Mouse (Mus musculus) neural tube, embryonic 13.5 days (tissue): ENCODE measurements around the gene Cd80. TPM values are rescaled to one million over a fixed set of nuclear protein-coding genes. Genes with fewer than 3 reads are reported as not detected.
"Not testable (repeated sequence)": the region's sequence is repeated elsewhere in the genome, so short reads cannot be mapped to it uniquely, and the experiment has no call there.

ENCODE experiments used
- ATAC-seq: fragments of 200-750 bp; cut with Nextera tagmentation; 2 replicates; pipeline ENCODE4 v1.8.0; 2017; ENCODE audit warnings: low read depth, mild to moderate bottlenecking, moderate TSS enrichment, moderate library complexity
- H3K27ac ChIP-seq: fragments of 300-500 bp; sonication (generic); replicated peaks from 2 replicates; pipeline ENCODE4 v1.5.1; 2015; ENCODE audit warnings: moderate library complexity, mild to moderate bottlenecking, inconsistent platforms
- H3K27me3 ChIP-seq: fragments of 300-500 bp; sonication (generic); 2 replicates; pipeline ENCODE4 v1.6.1; 2015; ENCODE audit warnings: mild to moderate bottlenecking, inconsistent platforms
- H3K36me3 ChIP-seq: fragments of 300-500 bp; sonication (generic); 2 replicates; pipeline ENCODE4 v1.6.1; 2015; ENCODE audit warnings: mild to moderate bottlenecking, inconsistent platforms
- H3K4me1 ChIP-seq: fragments of 300-500 bp; sonication (generic); replicated peaks from 2 replicates; pipeline ENCODE4 v1.6.1; 2015; ENCODE audit warnings: inconsistent platforms
- H3K4me2 ChIP-seq: fragments of 300-500 bp; sonication (generic); 2 replicates; pipeline ENCODE4 v1.6.1; 2015; ENCODE audit warnings: inconsistent platforms, mild to moderate bottlenecking, moderate library complexity
- H3K4me3 ChIP-seq: fragments of 300-500 bp; sonication (generic); 2 replicates; pipeline ENCODE4 v1.5.1; 2015; ENCODE audit warnings: mild to moderate bottlenecking, inconsistent platforms
- H3K9ac ChIP-seq: fragments of 300-500 bp; sonication (generic); 2 replicates; pipeline ENCODE4 v1.6.1; 2015; ENCODE audit warnings: moderate library complexity, mild to moderate bottlenecking, inconsistent platforms
- H3K9me3 ChIP-seq: fragments of 300-500 bp; sonication (generic); 2 replicates; pipeline ENCODE4 v1.6.1; 2016; ENCODE audit warnings: inconsistent platforms
- WGBS: fragments of 180-500 bp; shearing (Covaris S2); methylation state at CpG from one replicate; pipeline ENCODE4 v1.1.7; 2015; 5-methylcytosine and 5-hydroxymethylcytosine counted together
- polyA plus RNA-seq: library from polyadenylated mRNA; unstranded; fragments of >200 nt; fragmentation: Nextera tagmentation; extraction: Ambion mirVana; gene quantifications from 2 replicates; pipeline ENCODE4 v1.2.1, GENCODE M21; 2015

Cd80 gene
- polyA plus RNA-seq, 1 experiment from 2014 or later = 0.46 TPM

DNA sequence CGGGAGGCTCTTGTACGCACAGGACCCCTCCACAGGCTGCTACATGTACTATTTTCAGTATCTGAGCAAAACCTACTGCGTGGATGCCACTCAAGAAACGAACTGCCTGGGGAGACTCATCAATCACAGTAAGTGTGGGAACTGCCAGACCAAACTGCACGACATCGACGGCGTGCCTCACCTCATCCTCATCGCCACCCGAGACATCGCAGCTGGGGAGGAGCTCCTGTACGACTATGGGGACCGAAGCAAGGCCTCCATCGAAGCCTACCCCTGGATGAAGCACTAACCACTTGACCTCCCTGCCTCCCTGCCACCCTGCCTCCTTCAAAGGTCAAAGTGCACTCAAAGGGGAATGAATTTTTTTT is 21.9 kb downstream of the Cd80 start:
- H3K4me1 ChIP-seq = peaks cover 14% of the 10 kb centered on the region
- not testable (repeated sequence) for H3K36me3 ChIP-seq, H3K27me3 ChIP-seq, H3K27ac ChIP-seq, H3K9me3 ChIP-seq
- peak overlapping the region; percentile 70 for H3K4me2 ChIP-seq
- peak; percentile 56; the same call in 1 of the 2 replicates for ATAC-seq
- H3K9ac ChIP-seq = peak overlapping the region; percentile 62
- WGBS = 21% methylated on average over 14 of the region's 14 CpGs
- H3K4me3 ChIP-seq = peak overlapping the region; percentile 41

DNA sequence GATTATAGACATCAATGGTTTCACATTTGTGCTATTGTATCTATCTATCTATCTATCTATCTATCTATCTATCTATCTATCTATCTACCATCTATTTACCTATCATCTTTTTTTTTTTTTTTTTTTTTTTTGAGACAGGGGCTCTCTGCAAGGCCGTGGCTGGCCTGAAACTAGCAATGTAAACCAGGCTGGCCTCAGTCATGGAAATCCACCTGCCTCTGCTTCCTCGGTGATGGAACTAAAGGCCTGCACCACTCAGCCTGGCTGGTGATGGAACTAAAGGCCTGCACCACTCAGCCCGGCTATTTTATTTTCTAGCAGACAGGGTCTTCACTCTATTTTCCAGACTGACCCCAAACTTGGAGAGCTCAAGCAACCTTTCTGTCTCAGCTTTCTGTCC is 22.9 kb downstream of the Cd80 start:
- H3K36me3 ChIP-seq = no peaks in the 10 kb centered on the region
- H3K27me3 ChIP-seq = peaks cover 15% of the 10 kb centered on the region
- no peak overlapping the region for H3K4me3 ChIP-seq
- H3K4me2 ChIP-seq = no peak overlapping the region
- H3K9me3 ChIP-seq = no peaks in the 10 kb centered on the region
- H3K27ac ChIP-seq = no peak overlapping the region
- peaks cover 17% of the 10 kb centered on the region for H3K4me1 ChIP-seq
- no peak for ATAC-seq
- 94% methylated on average over 3 of the region's 3 CpGs for WGBS
- H3K9ac ChIP-seq = no peak overlapping the region

DNA sequence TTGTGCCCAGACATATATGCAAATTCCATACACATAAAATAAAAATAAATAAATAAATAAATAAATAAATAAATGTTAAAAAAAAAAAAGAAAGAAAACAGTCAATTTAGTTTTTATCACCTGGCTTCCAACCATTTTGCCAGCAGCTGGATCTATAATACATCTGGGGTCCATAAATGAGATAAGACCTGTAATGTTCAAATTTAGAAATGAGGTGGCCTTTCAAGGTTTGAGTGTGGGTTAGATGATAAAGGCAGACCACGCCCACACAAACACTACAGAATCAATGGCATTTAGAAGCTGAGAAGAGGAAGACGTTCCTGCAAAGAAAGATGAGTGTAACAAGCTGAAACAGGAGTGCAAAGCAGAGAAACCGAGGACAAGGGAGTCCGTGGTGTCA is 26.0 kb downstream of the Cd80 start:
- Histone ChIP-seq H3K4me3 (no peak overlapping the region), H3K27ac (no peak overlapping the region), H3K27me3 (peaks cover 31% of the 10 kb centered on the region), H3K4me2 (no peak overlapping the region), H3K36me3 (no peaks in the 10 kb centered on the region), H3K4me1 (peaks cover 17% of the 10 kb centered on the region), H3K9ac (no peak overlapping the region), H3K9me3 (no peaks in the 10 kb centered on the region)
- no peak for ATAC-seq
- 77% methylated on average over 4 of the region's 4 CpGs for WGBS

DNA sequence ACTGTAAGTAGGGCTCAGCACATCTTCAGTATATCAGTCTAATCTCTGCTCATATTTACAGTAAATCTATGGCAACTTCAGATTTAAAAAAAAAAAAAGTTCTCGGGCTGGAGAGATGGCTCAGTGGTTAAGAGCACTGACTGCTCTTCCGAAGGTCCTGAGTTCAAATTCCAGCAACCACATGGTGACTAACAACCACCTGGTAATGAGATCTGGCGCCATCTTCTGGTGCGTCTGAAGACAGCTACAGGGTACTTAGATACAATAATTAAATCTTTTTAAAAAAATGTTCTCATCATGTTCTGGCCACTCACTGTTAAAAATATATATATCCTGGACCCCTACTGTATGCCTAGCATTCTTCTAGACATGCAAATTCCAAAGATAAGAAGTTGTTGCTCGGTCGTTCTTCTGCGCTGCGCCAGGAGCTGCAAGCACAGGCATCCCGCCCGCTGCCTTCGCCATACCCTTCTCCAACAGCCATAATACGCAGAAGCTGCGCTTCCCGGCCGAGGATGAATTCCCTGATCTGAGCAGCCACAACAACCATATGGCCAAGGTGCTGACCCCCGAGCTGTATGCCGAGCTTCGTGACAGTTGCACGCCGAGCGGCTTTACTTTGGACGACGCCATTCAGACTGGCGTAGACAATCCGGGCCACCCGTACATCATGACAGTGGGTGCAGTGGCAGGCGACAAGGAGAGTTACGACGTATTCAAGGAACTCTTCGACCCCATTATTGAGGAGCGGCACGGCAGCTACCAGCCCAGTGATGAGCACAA is 27.6 kb downstream of the Cd80 start:
- ATAC-seq = peak; percentile 32; the same call in 1 of the 2 replicates
- no peak overlapping the region for H3K27ac ChIP-seq
- H3K4me3 ChIP-seq = peak overlapping the region; percentile 35
- peak overlapping the region; percentile 56 for H3K4me2 ChIP-seq
- no peaks in the 10 kb centered on the region for H3K36me3 ChIP-seq
- peaks cover 7% of the 10 kb centered on the region for H3K4me1 ChIP-seq
- peak overlapping the region; percentile 55 for H3K9ac ChIP-seq
- WGBS = 16% methylated on average over 32 of the region's 32 CpGs
- peaks cover 31% of the 10 kb centered on the region for H3K27me3 ChIP-seq
- H3K9me3 ChIP-seq = no peaks in the 10 kb centered on the region

DNA sequence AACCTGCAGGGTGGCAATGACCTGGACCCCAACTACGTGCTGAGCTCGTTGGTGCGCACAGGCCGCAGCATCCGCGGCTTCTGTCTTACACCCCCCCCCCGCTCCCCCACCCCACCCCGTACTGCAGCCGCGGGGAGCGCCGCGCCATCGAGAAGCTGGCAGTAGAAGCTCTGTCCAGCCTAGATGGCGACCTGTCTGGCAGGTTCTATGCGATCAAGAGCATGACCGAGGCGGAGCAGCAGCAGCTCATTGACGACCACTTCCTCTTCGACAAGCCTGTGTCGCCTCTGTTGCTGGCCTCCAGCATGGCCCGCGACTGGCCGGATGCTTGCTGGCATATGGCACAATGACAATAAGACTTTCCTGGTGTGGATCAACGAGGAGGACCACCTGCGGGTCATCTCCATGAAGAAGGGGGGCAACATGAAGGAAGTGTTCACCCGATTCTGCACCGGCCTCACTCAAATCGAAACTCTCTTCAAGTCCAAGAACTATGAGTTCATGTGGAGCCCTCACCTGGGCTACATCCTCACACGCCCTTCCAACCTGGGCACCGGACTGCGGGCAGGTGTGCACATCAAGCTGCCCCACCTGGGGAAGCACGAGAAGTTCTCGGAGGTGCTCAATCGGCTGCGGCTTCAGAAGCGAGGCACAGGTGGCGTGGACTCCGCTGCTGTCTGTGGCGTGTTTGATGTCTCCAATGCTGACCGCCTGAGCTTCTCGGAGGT is 28.4 kb downstream of the Cd80 start:
- peaks cover 7% of the 10 kb centered on the region for H3K4me1 ChIP-seq
- H3K27me3 ChIP-seq = peaks cover 31% of the 10 kb centered on the region
- no peaks in the 10 kb centered on the region for H3K9me3 ChIP-seq
- peak overlapping the region; percentile 35 for H3K4me3 ChIP-seq
- H3K27ac ChIP-seq = no peak overlapping the region
- H3K36me3 ChIP-seq = no peaks in the 10 kb centered on the region
- peak; percentile 43 for ATAC-seq
- H3K4me2 ChIP-seq = peak overlapping the region; percentile 56
- H3K9ac ChIP-seq = peak overlapping the region; percentile 55
- 37% methylated on average over 42 of the region's 42 CpGs for WGBS

DNA sequence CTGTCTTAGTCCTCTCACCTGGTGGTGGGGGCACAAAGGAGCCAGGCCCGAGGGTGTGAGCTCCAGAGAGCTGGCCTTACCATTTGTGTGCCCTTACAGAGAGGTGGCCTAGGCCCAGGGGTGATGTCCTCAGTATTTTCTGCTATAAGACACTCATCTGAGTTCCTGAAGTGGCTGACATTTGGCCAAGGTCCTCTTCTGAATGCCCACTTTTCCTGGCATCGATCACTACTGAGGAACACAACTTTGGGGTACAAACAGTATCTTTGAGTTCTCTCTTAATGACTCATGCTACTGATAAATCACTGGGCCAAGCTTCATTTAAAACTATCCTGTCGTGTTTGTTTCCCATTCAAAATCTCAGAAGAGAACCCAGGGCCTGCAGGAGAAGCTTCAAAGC is 37.2 kb downstream of the Cd80 start:
- Histone ChIP-seq H3K27ac (no peak overlapping the region), H3K4me1 (no peaks in the 10 kb centered on the region), H3K4me2 (no peak overlapping the region), H3K36me3 (peaks cover 13% of the 10 kb centered on the region), H3K9ac (no peak overlapping the region), H3K27me3 (no peaks in the 10 kb centered on the region), H3K9me3 (no peaks in the 10 kb centered on the region), H3K4me3 (no peak overlapping the region)
- 91% methylated on average over 3 of the region's 3 CpGs for WGBS
- no peak for ATAC-seq

DNA sequence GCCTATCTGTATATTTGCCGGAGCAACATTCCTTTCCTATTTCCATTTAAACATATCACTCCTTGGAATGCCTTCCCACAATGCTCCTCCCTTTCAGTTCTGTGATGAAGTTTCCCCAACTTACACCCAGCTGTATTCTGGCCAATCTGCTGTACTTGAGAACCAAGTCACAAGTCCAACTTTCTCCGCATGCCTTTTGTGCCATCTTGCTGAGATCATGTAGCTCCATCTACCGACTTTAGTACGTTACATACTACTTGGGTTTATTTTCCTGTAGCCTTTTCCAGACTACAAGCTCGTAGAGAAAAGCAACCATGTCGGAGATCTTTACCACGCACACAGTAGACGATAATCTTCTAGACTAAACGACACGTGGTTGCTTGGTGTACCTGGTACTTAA is 38.5 kb downstream of the Cd80 start:
- Histone ChIP-seq H3K9ac (no peak overlapping the region), H3K27ac (no peak overlapping the region), H3K4me2 (no peak overlapping the region), H3K4me1 (no peaks in the 10 kb centered on the region), H3K36me3 (peaks cover 24% of the 10 kb centered on the region), H3K4me3 (no peak overlapping the region), H3K9me3 (no peaks in the 10 kb centered on the region), H3K27me3 (no peaks in the 10 kb centered on the region)
- WGBS = 88% methylated on average over 10 of the region's 10 CpGs
- ATAC-seq = no peak

DNA sequence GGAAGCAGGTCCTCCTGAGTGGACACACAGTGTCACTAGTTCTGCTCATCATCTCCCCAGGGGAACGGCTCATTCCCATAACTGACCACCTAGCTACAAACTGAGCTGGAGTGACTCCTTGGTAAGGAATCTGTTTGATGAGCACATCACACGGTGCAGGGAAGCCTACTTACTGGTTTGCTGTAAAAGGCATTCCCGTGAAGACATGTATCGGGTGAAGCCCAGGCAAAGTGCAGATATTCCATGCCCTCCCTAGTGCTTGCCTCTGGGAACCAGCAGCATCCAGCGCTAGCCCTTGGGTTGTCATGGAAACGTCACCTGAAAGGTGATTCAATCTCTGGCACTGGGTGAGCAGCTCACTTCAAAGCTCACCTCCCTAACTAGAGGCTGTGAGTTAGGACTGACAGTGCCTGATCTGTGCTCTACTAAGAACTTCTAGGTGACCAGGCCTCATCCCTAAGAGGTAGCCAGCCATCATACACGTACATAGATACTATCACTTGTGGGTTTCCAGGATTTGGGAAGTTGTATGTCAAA is 41.3 kb downstream of the Cd80 start:
- Histone ChIP-seq H3K27me3 (no peaks in the 10 kb centered on the region), H3K36me3 (peaks cover 41% of the 10 kb centered on the region), H3K4me1 (no peaks in the 10 kb centered on the region), H3K27ac (no peak overlapping the region), H3K9ac (no peak overlapping the region), H3K4me2 (no peak overlapping the region), H3K4me3 (no peak overlapping the region), H3K9me3 (no peaks in the 10 kb centered on the region)
- no peak for ATAC-seq
- WGBS = 85% methylated on average over 7 of the region's 7 CpGs

DNA sequence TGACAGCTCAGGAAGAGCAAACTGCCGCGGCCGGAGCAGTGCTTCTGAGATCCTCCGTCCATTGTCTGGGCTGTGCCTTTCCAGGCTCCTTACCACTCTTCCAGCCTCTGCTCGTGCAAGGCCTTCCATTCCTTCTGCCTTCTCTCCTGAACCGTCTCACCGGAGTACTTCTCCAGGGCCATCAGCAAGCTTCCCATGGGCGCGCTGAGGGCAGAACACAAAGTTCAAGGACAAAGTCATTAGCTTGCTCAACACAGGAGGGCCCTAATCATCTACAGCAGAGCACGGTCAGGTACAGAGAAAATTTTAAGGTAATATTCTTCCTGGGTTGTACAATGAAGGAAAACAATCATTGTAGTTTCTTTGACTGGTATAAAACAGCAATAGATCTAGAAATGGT is 47.1 kb downstream of the Cd80 start:
- no peak for ATAC-seq
- Histone ChIP-seq H3K27me3 (no peaks in the 10 kb centered on the region), H3K36me3 (peaks cover 72% of the 10 kb centered on the region), H3K27ac (no peak overlapping the region), H3K4me1 (no peaks in the 10 kb centered on the region), H3K4me3 (no peak overlapping the region), H3K9ac (no peak overlapping the region), H3K9me3 (no peaks in the 10 kb centered on the region), H3K4me2 (no peak overlapping the region)
- 93% methylated on average over 10 of the region's 10 CpGs for WGBS

DNA sequence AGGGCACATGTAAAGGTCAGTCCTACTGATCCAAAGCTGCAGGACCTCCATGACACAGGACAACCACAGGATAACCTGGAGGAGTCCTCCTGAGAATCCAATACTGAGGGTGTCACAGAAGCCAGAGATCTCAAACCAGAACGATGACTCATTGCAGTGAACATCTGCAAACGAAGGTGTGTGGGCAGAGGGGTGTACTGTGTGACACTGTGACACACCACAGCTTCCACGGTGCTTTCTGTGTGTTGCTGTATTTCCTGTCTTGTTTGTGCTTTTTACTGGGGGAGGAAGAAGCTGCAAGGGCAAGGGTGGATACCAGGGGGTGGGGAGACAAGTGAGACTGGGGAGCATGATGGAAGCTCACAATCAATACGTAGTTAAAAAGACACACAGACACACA is 48.2 kb downstream of the Cd80 start:
- H3K36me3 ChIP-seq = peaks cover 73% of the 10 kb centered on the region
- 95% methylated on average over 4 of the region's 4 CpGs for WGBS
- no peak overlapping the region for H3K4me2 ChIP-seq
- H3K4me1 ChIP-seq = no peaks in the 10 kb centered on the region
- no peaks in the 10 kb centered on the region for H3K27me3 ChIP-seq
- no peak for ATAC-seq
- H3K4me3 ChIP-seq = no peak overlapping the region
- H3K9ac ChIP-seq = no peak overlapping the region
- no peak overlapping the region for H3K27ac ChIP-seq
- no peaks in the 10 kb centered on the region for H3K9me3 ChIP-seq

DNA sequence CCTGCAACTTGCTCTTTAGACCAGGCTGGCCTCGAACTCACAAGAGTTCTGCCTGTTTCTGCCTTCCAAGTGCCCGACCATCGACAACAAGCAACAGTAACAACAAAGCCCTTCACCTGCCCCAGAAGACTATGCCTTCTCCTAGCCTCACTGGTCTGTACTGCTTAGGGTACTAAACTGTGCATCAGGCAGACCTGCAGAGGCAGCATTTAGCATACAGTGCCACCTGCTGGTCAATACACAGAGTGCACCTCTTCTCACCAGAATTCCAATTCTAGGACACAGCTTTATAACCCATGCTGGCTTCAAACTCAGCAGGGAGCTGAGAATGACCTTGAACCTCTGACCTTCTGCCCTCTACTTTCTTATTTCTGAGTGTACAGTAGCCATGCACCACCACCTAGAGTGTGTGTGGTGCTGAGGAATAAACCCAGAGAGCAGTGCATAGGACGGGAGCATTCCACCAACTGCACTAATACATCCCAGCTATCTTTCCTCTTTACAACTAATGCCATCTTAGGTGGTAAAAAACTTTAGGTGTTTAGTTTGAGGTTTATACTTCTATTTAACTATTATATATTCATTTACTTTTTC is 50.8 kb downstream of the Cd80 start:
- ATAC-seq = peak; percentile 88

DNA sequence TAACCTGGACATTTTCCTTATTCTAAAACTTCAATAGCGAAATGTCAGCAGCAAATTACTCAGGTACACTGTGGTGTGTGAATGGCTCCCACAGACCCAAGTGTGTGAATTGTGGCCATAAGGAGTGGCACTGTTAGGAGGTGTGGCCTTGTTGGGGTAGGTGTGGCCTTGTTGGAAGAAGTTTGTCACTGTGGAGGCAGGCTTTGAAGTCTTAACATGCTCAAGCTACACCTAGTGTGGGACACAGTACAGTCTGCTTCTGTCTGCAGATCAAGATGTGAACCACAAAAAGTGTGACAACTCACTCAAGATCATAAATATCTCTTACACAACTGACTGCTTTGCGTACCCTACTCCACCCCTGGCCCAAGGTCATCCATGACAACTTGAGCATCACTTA is 55.5 kb downstream of the Cd80 start:
- Histone ChIP-seq H3K36me3 (peaks cover 74% of the 10 kb centered on the region), H3K9me3 (no peaks in the 10 kb centered on the region), H3K4me2 (no peak overlapping the region), H3K4me1 (no peaks in the 10 kb centered on the region), H3K4me3 (no peak overlapping the region), H3K27ac (no peak overlapping the region), H3K9ac (no peak overlapping the region), H3K27me3 (no peaks in the 10 kb centered on the region)
- no peak for ATAC-seq
- WGBS = 94% methylated on average over 2 of the region's 2 CpGs

More for the DNA sequence above, 50.8 kb downstream of the Cd80 start:
- no peaks in the 10 kb centered on the region for H3K4me1 ChIP-seq
- H3K4me2 ChIP-seq = no peak overlapping the region
- no peak overlapping the region for H3K9ac ChIP-seq
- H3K36me3 ChIP-seq = peaks cover 75% of the 10 kb centered on the region
- WGBS = 84% methylated on average over 4 of the region's 4 CpGs
- no peaks in the 10 kb centered on the region for H3K9me3 ChIP-seq
- H3K4me3 ChIP-seq = no peak overlapping the region
- no peak overlapping the region for H3K27ac ChIP-seq
- no peaks in the 10 kb centered on the region for H3K27me3 ChIP-seq
